Mouse (Mus musculus): ENCODE measurements around the gene Il11ra1.
A peak's percentile ranks its signal among the peaks of the same experiment; 100 is the strongest.
"Not testable (repeated sequence)": the region's sequence is repeated elsewhere in the genome, so short reads cannot be mapped to it uniquely, and the experiment has no call there.

Gene Il11ra1

GRCm38 (mm10) chr4:41681176-41681575 lies 18.6 kb upstream of the Il11ra1 start:
- DNase-seq, result no peak

DNA sequence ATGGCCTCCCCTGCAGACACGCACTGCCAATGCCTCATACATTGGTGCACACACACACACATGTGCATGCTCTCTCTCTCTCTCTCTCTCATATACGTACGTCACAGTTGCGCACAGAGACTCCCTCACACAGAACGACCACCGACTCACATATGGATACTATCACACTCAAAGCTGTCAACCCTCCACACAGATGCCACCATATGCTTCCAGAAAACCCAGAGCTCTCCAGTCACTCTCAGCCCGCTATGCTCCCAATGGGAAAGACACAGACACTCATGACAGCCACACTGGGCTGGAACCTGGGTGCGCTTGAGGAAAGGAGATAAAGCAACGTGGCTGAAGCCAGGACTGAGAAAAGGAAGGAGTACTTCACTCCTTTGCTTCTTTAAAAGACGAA lies 17.8 kb upstream of the Il11ra1 start:
- no peak for DNase-seq

DNA sequence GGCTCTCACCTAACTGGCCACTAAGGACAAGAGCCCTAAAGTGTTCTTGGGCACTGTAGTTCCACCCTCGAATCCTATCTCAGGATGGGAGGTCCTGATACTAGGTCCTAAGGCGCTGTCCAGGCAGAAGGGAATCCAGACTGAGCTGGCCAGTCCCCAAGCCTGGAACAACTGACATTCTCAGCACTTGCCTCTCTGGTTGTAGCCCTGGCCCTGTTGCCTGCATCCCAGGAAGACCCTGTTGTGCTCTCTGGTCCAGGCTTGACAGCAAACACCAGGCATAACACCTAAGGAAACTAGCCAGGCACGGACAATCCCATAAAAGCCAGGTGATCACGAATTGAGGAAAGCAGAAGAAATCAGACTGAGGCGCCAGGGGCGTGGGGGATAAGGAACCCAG lies 17.0 kb upstream of the Il11ra1 start:
- no peak for DNase-seq

- DNase-seq, result not testable (repeated sequence)
These were observed 16.5 kb upstream of the Il11ra1 start for GRCm38 (mm10) chr4:41683303-41683702.

GRCm38 (mm10) chr4:41684131-41684930 lies 15.5 kb upstream of the Il11ra1 start:
- DNase-seq, result not testable (repeated sequence)

- DNase-seq, result not testable (repeated sequence)
These were observed 14.8 kb upstream of the Il11ra1 start for GRCm38 (mm10) chr4:41684931-41685453.

DNA sequence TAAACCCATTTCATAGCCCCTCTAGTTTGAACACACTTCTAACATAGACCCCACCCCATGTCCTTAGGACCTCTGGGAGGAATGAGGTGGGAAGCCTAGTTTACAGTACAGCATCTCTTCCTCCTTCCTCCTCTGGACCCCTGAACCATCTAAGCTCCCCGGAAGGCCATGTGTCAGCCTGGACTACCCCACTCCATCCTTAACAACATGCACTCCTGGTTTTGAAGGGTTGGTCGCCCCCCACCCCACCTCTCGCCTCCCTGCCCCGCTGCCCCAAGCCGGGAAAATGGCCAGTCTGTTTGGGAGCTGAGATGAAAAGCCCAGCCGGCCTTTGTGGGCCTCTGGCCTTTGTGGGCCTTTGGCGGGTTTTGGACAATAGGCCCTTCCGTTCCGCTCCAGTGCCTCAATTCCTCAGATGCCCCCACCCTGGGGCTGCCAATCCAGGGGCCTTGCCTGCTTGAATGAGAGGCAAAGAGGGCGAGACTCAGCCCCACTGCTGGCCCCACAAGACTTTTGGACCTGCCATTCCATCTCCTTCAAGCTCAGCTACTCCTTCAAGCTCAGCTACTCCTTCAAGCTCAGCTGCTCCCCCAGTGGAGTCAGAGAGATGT lies 13.8 kb upstream of the Il11ra1 start:
- DNase-seq, result not testable (repeated sequence)

DNA sequence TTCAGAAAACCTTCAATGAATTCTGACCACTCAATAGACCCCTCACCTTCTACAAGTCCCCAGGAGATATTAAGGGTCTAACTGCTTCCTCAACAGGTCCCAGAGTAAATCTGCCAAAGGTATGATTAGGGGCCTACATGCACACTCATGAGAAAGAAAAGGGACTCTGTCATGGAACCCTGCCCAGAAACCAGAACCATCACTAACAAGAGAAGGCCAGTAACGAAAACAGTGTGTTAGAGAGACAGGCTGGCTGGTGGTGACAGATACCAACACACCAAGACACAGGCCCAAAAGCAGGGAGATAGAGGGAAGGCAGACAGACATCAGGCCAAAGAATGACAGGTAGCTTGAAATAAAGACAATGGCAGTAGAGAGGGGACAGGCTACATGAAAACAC lies 11.2 kb upstream of the Il11ra1 start:
- not testable (repeated sequence) for DNase-seq

DNA sequence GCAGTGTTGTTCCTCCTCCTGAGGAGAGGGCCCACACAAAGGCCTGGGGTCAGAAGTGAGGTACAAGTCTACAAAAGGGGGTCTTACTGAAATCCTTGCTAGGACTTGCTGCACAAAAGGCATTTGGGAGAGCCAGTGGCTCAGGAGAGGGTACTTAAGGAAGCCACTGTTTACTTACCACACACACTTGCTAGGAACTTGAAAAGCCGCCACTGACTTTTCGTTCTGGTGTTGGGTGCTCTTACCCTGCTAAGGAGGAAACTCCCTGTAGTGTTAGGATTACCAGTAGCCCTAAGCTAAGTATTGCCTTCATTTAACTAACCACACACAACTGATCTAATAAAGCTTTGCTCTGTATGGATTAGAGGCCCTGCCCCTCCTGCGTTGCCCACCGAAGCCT lies 9.8 kb upstream of the Il11ra1 start:
- not testable (repeated sequence) for DNase-seq

DNA sequence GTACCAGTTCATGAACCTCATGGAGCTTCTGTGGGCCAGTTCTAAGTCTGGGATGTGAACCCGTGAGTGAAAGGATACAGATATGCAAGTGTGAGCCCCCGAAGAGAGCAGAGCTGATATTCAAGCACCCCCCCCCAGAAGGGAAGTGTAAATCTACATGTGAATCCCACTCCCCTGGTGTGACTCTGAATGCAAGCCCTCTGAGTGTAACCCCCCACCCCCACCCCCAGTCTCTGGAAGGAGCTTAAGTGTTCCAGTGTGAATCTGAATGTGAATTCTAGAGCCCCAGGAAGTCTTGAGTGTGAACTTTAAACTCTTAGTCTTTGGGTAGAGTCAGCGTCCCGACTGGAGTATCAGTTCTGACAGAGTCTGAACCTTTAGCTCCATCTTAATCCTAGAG lies 6.3 kb upstream of the Il11ra1 start:
- not testable (repeated sequence) for DNase-seq

- DNase-seq, result not testable (repeated sequence)
These were observed 4.0 kb upstream of the Il11ra1 start for GRCm38 (mm10) chr4:41695800-41696199.

GRCm38 (mm10) chr4:41696452-41696851 lies 3.3 kb upstream of the Il11ra1 start:
- not testable (repeated sequence) for DNase-seq

DNA sequence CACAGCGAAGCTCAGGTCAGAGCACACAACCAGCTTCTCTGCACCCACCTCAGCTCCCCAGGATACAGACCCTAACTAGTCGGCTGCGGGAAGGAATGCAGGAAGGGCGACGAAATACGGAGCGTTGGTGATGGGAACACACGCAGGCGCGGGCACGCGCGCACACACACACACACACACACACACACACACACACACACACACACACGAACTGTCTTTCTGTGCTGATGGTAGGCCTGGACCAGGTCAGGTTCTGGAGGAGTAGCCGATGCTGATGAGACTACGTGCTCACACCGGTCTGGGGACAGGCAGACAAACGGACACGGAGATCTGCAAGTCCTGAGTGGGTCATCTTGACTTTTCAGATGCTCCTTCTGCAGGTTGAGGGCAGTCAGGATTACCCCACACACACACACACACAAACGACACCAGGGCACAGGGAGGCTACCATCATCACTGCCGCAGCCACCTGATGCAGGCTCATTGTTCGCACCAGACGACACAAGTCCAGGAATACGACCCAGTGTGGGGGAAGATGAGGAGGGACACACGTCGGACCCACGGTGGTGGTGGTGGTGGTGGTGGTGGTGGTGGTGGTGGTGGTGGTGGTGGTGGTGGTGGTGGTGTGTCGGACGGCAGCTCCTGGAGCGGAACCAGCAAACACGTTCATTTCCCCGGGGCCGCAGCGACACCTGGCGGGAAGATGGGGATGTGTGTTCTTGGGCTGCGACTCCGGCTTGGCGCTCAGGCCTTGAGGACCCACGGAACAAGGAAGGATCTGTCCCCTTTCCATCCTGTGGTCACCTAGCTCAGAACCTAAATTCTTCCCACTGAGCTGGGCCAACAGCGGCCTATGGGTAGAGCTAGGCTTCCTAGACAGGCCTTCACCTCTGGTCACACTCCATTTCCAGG lies 2.6 kb upstream of the Il11ra1 start, which contains the start of gene Cntfr:
Gene Cntfr (minus strand): TSS at position 160 of the 912 bp plus-strand sequence.
- peak; percentile 90 for DNase-seq

DNA sequence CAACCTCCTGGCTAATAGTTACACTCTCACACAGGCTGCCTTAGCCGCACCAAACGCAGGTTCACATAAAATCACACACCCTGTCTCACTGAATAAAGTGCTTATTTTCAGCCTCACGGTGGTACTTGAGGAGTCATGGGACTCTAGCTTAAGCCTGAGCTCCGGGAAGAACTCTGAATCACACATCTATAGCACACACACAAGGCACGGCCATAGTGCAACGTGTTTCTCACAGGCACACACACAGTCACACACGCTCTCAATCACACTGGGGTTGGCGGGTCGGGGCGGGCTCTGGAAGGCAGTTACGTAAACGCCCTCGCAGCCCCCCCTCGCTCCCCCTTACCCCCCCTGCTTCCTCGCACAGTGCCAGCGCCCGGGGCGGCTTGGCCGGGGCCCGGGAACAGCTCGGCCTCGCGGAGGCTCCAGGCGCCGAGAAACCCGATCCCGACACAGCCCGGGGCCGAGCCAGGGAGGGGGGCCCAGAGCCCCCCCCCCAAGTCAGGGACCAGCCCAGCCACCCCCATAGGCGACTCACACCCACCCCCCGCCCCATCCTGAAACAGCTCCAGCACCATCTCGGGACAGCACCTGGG lies 1.3 kb upstream of the Il11ra1 start:
- DNase-seq, result not testable (repeated sequence)

- DNase-seq, result not testable (repeated sequence)
These were observed 435 bp downstream of the Il11ra1 start for GRCm38 (mm10) chr4:41700224-41700623.

DNA sequence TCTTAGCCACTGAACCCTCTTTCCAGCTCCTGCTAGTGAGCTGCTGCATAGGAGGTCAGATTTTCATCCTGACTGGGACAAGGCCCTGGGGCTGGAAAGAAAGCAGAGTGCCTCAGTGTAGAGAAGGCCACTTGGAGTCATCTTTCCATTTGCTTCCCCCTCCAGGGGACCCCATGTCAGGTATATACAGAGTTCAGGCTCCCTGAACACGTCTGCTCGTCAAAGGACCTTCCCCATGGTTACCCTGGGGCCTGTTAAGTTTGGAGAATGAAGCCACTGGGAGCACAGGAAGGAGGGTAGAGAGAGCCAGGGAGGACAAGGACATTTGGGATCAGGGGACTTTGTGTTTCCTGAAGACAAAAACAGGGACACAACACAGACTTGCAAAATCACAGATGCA lies 2.4 kb downstream of the Il11ra1 start:
- not testable (repeated sequence) for DNase-seq

DNA sequence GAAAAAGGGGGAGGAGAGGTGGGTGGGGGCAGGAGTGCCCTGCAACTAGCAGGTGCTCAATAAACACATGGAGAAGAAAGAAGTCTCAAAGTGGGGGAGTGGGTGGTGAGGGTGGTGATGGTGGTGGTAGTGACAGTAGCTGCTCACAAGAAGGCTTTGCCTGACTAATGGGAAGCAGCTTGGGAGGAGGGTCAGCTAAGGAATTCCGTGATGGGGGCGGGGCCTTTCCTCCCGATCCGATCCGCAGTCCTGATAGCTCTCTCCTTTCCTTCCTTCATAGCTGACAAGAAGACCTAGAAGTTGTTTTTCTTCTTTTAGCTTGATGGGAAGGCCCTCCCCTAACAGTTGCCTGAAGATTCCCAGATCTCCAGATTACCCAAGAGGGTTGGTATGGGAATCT lies 4.9 kb downstream of the Il11ra1 start:
- DNase-seq, result no peak

DNA sequence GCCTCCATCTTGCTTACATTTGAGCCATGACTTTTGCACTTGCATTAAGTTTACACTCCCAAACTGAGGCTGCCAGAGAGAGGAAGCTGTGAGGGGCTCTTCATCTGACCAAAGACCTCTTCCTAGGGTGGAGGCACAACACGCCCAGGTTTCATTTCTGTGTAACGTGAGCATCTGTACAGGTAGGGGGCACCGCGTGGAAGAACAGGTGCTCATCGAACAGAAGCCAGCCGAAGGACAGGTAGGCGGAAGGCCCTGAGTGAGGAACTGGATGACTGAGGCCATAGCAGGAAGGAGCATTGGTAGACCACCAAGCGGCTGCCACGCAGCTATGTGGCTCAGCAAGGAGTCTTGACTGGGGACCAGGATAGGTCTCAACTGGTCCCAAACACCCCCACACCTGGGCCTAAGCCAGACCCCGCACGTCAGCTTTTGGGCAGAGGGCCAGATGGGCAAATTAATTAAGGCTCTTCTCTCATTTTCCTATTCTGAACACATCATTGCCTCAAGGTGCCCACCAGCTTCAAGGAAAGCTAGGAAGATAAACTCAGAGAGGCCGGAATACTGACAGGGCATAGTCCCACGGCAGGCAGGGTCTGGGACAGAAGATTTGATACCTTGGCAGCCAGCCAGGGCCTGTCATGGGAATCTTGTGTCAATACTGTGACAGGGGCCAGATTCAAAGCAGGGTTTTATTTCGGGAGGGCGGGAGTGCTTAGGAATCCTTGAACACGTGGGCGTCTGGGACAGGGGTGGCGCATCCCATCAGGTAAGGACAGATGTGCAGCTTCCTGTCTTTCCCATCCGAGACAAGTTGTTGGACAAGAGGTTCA lies 6.3 kb downstream of the Il11ra1 start:
- DNase-seq, result no peak

GRCm38 (mm10) chr4:41707011-41707535 lies 7.3 kb downstream of the Il11ra1 start:
- peak; percentile 81 for DNase-seq

GRCm38 (mm10) chr4:41708192-41708745 lies 8.5 kb downstream of the Il11ra1 start:
- DNase-seq, result peak; percentile 82

DNA sequence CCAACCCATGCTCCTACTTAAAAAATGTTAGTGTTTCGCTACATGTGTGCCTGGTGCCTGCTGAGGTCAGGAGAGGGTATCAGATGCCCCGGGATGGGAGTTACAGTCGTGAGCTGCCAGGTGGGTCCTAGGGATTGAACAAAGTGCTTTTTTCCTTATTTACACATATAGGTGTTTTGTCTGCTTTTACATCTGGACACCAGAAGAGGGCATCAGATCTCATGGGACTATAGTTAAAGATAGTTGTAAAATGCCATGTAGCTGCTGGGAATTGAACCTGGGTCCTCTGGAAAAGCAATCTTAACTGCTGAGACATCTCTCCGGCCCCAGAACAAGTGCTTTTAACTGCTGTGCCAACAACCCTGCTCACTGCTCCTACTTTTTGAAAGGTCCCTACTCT lies 10.4 kb downstream of the Il11ra1 start:
- DNase-seq, result no peak
